Comparison of ENCODE assay signal across 8 mouse cellular contexts in the genomic region with DNA sequence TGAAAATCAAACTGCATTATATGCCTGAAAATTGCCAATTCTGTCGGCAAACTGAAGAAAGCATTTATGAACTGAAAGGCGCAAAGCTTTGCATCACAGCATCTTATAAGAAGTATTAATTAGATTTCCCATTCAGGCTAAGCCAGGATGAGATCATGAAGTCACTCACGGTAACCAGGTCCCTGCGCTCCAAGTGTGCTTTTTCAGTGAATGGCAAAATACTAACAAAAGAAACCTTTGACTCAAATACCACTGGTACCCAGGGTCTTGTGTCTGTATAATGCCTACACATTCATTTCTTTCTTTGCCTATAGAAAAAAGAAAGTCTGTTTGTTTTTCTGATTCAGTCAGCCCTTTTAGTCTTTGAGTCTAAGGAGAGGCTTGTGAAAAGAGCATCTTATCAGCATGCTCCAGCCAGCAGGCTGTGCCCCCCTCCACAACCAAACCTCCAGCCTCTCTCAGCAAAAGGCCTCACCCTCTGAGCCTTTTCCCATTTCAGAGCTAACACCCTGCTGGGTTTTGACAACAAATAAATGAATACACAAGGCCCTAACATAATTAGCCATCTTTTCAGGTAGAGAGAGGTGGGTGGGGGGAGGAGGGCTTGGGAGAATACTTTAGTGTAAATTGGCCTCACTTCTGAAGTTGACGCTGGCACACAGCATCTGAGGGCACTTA.
DNase-seq lines count a peak whose midpoint lies in the region; ATAC-seq and TF ChIP-seq lines count a peak whose summit lies in the region.

No protein-coding gene starts in this region.

- WGBS in heart, embryonic 11.5 days (ENCODE audit: insufficient replicate concordance) = 52% methylated on average over 5 of the region's 5 CpGs
- WGBS in hindbrain, embryonic 11.5 days = 32% methylated on average over 5 of the region's 5 CpGs
- WGBS in midbrain, embryonic 10.5 days = 21% methylated on average over 5 of the region's 5 CpGs

- POLR2A ChIA-PET in Patski (lab: Charles Lee) = interaction anchor here (0.6 to 1.2 kb wide), 2 partner anchors 25 to 117 kb away, joined by 3 to 5 read pairs; no protein-coding TSS in a partner anchor

- in situ Hi-C loops in Patski (cut with MboI; ENCODE audit: low pct_unique_long_range_greater_than_20kb) = loop anchor here (5.0 kb wide), 1 partner anchor 77 kb away; no protein-coding TSS in a partner anchor

- ATAC-seq in heart, embryonic 11.5 days (replicated peaks; ENCODE audit: insufficient number of reproducible peaks, low FRiP score, low TSS enrichment) = no peak
- no peak for ATAC-seq in Patski
- no peak; the same call in 1 of the 2 replicates for ATAC-seq in hindbrain, embryonic 11.5 days (ENCODE audit: low FRiP score)

- DNase-seq in heart, adult 18-20 months = no peak
- no peak for DNase-seq in Patski (ENCODE audit: low read depth, low spot score)
- peak; percentile 31 for DNase-seq in hindbrain, embryonic 11.5 days (ENCODE audit: low spot score)
- no peak for DNase-seq in midbrain, embryonic 10.5 days (ENCODE audit: low spot score)
- DNase-seq in thymus, postnatal 4 days = no peak
- DNase-seq in frontal cortex, postnatal 10 days (ENCODE audit: low spot score in 2 of 2) = no peak
- no peak for DNase-seq in kidney, adult 8-10 months

- H3K9me3 ChIP-seq in heart, embryonic 11.5 days (replicated peaks; ENCODE audit: control insufficient read depth, low read length) = no peaks in the 10 kb centered on the region
- no peaks in the 10 kb centered on the region for H3K9me3 ChIP-seq in hindbrain, embryonic 11.5 days (ENCODE audit: control insufficient read depth, low read length)
- H3K9me3 ChIP-seq in midbrain, embryonic 10.5 days (replicated peaks) = no peaks in the 10 kb centered on the region

- peak overlapping the region; percentile 97; the same call in 1 of the 2 replicates for H3K9ac ChIP-seq in heart, embryonic 11.5 days (ENCODE audit: low read depth, low read length)
- no peak overlapping the region for H3K9ac ChIP-seq in hindbrain, embryonic 11.5 days (ENCODE audit: low read depth, low read length)

- H3K4me3 ChIP-seq in heart, embryonic 11.5 days (ENCODE audit: low read depth, low read length) = peak overlapping the region; percentile 89
- no peak overlapping the region for H3K4me3 ChIP-seq in hindbrain, embryonic 11.5 days (ENCODE audit: low read depth, low read length)
- H3K4me3 ChIP-seq in midbrain, embryonic 10.5 days = peak overlapping the region; percentile 93

- H3K4me1 ChIP-seq in heart, embryonic 11.5 days (ENCODE audit: control insufficient read depth, insufficient read depth, low read length) = peaks cover 42% of the 10 kb centered on the region
- H3K4me1 ChIP-seq in hindbrain, embryonic 11.5 days (replicated peaks; ENCODE audit: control insufficient read depth, insufficient read depth, low read length) = no peaks in the 10 kb centered on the region; the same call in 1 of the 2 replicates
- peaks cover 63% of the 10 kb centered on the region for H3K4me1 ChIP-seq in midbrain, embryonic 10.5 days

- H3K27ac ChIP-seq in heart, embryonic 11.5 days (ENCODE audit: low read depth, low read length) = peak overlapping the region; percentile 93
- H3K27ac ChIP-seq in hindbrain, embryonic 11.5 days (ENCODE audit: low read depth, low read length) = no peak overlapping the region
- peak overlapping the region; percentile 57; the same call in 1 of the 2 replicates for H3K27ac ChIP-seq in midbrain, embryonic 10.5 days (replicated peaks)

- no peaks in the 10 kb centered on the region for H3K27me3 ChIP-seq in heart, embryonic 11.5 days (ENCODE audit: control insufficient read depth, insufficient read depth, low read length)
- H3K27me3 ChIP-seq in Patski = no peaks in the 10 kb centered on the region
- no peaks in the 10 kb centered on the region for H3K27me3 ChIP-seq in hindbrain, embryonic 11.5 days (ENCODE audit: control insufficient read depth, insufficient read depth, low read length)
- peaks cover 87% of the 10 kb centered on the region for H3K27me3 ChIP-seq in midbrain, embryonic 10.5 days (ENCODE audit: low read depth, poor library complexity, severe bottlenecking)

- H3K36me3 ChIP-seq in heart, embryonic 11.5 days (ENCODE audit: control insufficient read depth, insufficient read depth, low read length) = no peaks in the 10 kb centered on the region
- H3K36me3 ChIP-seq in hindbrain, embryonic 11.5 days (ENCODE audit: control insufficient read depth, insufficient read depth, low read length) = no peaks in the 10 kb centered on the region
- H3K36me3 ChIP-seq in midbrain, embryonic 10.5 days = no peaks in the 10 kb centered on the region

- CTCF ChIA-PET in Patski (lab: Charles Lee) = interaction anchor here (0.8 kb wide), 1 partner anchor 25 kb away, joined by 4 read pairs; no protein-coding TSS in a partner anchor

- H3K4me2 ChIP-seq in heart, embryonic 11.5 days = peak overlapping the region; percentile 82
- peak overlapping the region; percentile 92; the same call in 1 of the 2 replicates for H3K4me2 ChIP-seq in hindbrain, embryonic 11.5 days (replicated peaks; ENCODE audit: low read depth, low read length)

- peak; percentile 5 for TF ChIP-seq CTCF in Patski (IDR thresholded peaks at IDR 0.05)
